Mouse (Mus musculus) left cerebral cortex, adult 11 months (tissue): Measurements from ENCODE around the gene Cyth3.

Experiments
- DNase-seq: peaks from one replicate; pipeline ENCODE4 v3.0.0; 2022; ENCODE audit warnings: low spot score

Gene Cyth3

GRCm38 (mm10) chr5:143621893-143622622 is at the start of gene Cyth3:
Gene Cyth3 (plus strand): TSS chr5:143622447.
- peak; percentile 92 for DNase-seq

- DNase-seq = no peak
These were observed 49.2 kb upstream of the Cyth3 start for GRCm38 (mm10) chr5:143573067-143573466.

GRCm38 (mm10) chr5:143574261-143575178 is 47.7 kb upstream of the Cyth3 start:
- no peak for DNase-seq

- peak; percentile 13 for DNase-seq
These were observed 42.6 kb upstream of the Cyth3 start for GRCm38 (mm10) chr5:143579537-143580203.

- DNase-seq = no peak
These were observed 41.3 kb upstream of the Cyth3 start for GRCm38 (mm10) chr5:143580982-143581381.

- peak; percentile 8 for DNase-seq
These were observed 40.4 kb upstream of the Cyth3 start for GRCm38 (mm10) chr5:143581874-143582273.

GRCm38 (mm10) chr5:143583081-143583480 is 39.2 kb upstream of the Cyth3 start:
- no peak for DNase-seq

- no peak for DNase-seq
These were observed 37.3 kb upstream of the Cyth3 start for GRCm38 (mm10) chr5:143584982-143585381.

- no peak for DNase-seq
These were observed 35.9 kb upstream of the Cyth3 start for GRCm38 (mm10) chr5:143586386-143586785.

GRCm38 (mm10) chr5:143589108-143589507 is 33.1 kb upstream of the Cyth3 start:
- no peak for DNase-seq

GRCm38 (mm10) chr5:143592926-143593325 is 29.3 kb upstream of the Cyth3 start:
- DNase-seq = no peak

GRCm38 (mm10) chr5:143593563-143594146 is 28.6 kb upstream of the Cyth3 start:
- no peak for DNase-seq

- DNase-seq = no peak
These were observed 27.8 kb upstream of the Cyth3 start for GRCm38 (mm10) chr5:143594291-143595065.

- DNase-seq = no peak
These were observed 20.2 kb upstream of the Cyth3 start for GRCm38 (mm10) chr5:143602051-143602450.

- no peak for DNase-seq
These were observed 18.0 kb upstream of the Cyth3 start for GRCm38 (mm10) chr5:143604157-143604774.

- no peak for DNase-seq
These were observed 15.5 kb upstream of the Cyth3 start for GRCm38 (mm10) chr5:143606756-143607155.

- DNase-seq = no peak
These were observed 14.1 kb upstream of the Cyth3 start for GRCm38 (mm10) chr5:143608175-143608574.

GRCm38 (mm10) chr5:143611954-143612353 is 10.3 kb upstream of the Cyth3 start:
- no peak for DNase-seq

- no peak for DNase-seq
These were observed 9.0 kb upstream of the Cyth3 start for GRCm38 (mm10) chr5:143613265-143613664.

GRCm38 (mm10) chr5:143614519-143614918 is 7.7 kb upstream of the Cyth3 start:
- no peak for DNase-seq

GRCm38 (mm10) chr5:143615353-143615752 is 6.9 kb upstream of the Cyth3 start:
- DNase-seq = no peak
